Mouse (Mus musculus): ENCODE data around the gene Cbx4. TPM values are rescaled to one million over a fixed set of nuclear protein-coding genes. Genes with fewer than 3 reads are reported as not detected.

The Cbx4 gene
- total RNA-seq, 4 experiments from 2014 or later = 5.2 to 12.8 (median 8.4) TPM

DNA sequence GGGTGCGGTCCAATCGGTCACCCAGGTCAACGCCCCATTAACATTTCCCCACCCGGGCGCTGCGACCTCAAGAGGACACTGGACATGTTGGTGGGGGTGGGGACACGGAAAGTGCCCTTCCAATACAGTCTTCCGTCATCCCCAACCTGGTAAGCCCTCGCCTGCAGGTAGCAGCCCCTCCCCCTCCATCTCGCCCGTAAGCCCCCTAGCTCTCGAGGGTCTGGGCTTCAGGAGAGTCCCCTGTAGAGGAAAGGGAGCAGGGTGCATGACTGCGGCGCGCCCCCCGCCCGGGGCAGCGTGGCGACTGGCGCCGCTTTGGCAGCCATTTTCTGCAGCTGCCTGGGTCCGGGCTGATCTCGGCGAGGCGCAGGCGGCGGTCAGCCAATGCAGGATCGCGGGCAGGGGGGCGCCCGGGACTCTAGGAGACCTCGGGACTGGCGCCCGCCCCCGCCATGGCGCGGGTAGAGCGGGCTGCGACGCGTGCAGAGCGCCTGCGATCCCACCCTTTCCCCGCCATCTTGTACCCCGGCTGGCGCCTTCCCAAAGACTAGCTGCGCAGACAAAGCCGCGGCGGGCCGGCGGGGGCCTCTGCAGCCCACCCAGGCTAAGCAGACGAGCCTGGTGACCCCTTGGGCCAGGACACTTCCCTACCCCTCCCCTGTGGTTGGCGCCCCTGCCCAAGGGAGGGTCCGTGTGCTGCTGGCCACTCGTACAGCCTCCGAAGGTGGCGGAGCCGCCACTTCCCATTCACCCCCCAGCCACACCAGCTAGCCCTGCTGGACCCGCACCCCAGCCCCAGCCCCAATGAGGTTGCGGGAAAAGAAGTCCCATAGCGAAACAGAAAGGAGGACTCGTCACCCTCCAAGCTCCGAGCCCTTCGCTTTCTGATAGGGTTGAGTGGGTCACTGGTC, 29.5 kb downstream of the Cbx4 start:
- DNase-seq (ENCODE audit: low spot score) = no peak

DNA sequence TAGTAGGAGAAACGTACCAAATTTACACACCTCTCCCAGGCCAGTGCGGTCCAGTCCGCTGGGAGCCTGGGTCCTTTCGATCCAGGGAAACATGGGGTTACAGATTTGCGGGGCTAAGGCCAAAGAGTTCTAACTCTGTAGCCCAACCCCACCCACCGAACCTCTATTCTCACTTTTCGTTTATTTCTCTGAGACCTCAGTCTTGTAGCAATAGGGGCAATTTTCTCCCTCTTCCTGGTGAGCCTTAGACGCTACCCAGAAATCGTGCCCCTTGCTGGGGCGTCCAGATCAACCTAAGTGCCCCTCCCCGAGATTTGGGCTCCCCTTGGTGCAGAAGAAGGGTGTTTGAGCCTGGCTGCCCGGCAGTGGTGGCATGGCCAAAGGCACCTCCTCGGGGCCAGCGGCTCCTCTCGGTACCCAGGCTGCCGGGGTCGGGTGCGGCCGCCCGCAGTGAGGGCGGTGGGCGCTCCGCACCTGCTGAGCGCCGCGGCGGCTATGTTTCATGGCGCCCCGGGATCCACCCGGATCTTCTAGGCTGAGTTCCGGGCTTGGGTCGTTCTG, 30.4 kb downstream of the Cbx4 start:
- DNase-seq (ENCODE audit: low spot score) = no peak

DNA sequence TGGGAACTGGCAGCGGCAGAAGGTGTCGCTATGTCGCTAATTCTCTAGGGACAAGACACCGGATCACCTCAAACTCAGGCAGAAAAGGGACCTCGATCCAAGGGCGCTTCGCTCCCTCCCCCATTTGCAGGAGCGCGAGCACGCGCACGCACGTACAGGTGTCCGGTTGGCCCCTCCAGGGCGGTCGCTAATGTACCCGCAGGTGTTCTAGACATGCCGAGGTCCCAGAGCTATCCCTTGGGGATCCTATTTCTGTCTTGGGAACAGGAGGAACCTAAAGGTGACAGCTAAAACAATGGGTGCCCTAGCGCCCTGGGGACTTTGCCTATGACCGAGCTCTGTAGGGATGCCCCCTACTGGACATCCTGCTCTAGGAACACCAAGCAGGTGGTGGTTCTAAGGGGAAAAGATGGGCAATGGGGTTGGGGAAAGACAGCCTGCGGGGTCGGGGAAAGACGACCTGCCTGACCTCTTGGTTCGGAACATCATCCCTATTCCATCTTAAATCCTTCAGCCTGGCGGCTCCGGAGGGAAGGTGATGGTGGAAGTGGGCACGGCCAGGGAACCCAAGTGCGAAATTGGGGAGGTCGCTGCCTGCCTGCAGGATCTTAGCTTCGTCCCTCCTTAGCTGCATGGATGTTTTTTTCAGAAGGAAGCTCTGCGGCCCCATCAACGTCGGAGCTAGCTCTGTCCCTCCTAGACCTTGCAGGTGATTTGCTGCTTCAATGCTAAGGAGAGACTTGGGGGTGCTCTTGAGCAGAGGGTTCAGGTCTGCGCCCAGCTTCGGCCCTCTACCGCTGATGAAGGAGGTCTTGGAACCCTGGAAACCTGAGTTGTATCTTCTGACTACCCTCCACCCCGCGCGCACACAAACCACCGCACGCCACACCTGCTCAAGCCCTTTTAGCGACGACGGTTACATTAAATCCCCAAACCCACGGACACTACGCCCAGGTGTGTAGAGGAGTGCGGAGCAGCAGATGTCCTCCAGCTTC, 31.4 kb downstream of the Cbx4 start:
- no peak for DNase-seq (ENCODE audit: low spot score)

DNA sequence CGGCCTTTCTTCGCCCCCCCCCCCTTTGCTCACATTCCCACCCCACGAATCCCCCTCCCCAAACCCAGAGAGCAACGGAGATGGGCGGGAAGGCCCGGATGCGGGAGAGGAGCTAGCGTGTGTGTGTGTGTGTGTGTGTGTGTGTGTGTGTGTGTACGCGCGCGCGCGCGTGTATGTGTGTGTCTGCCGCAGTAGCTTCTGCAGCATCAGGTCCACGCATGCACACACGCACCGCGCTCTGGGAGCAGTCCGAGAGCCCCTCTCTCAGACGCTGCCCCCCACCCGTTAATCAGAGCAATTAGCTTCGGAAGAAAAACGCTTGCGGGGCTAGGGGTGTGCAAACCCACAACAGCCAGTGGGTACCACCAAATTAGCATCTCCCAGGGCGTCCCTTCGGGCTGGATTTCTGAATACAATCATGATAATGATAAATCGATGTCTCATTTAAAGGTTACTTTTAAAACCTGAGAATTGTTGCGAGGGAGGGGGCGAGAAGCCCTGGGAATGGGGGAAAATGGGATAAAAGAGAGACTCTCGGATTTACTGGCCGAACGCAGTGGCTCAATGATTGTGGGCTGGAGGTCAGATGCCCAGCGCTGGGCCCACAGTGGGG, 32.2 kb downstream of the Cbx4 start:
- DNase-seq (ENCODE audit: low spot score) = no peak

DNA sequence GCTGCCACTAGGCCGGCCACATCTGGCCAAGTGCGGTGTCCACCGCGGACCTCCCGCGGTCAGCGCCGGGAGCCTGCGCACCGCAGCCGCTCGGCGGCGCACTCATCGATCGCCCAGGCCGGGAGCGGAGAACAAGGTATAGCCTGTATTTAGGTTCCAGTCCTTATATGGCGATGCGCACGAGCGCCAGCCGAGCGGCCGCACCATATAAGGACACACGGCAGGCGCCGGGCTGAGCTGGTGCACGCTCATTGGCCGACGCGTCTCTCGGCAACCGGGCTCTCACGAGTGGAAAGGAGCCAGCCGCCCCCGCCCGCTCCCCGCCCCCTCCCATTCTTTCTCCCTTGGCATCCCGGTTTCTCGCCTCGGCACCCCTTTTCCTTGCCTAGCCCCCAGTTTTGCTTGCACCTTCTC, 32.8 kb downstream of the Cbx4 start:
- peak; percentile 65 for DNase-seq (ENCODE audit: low spot score)

DNA sequence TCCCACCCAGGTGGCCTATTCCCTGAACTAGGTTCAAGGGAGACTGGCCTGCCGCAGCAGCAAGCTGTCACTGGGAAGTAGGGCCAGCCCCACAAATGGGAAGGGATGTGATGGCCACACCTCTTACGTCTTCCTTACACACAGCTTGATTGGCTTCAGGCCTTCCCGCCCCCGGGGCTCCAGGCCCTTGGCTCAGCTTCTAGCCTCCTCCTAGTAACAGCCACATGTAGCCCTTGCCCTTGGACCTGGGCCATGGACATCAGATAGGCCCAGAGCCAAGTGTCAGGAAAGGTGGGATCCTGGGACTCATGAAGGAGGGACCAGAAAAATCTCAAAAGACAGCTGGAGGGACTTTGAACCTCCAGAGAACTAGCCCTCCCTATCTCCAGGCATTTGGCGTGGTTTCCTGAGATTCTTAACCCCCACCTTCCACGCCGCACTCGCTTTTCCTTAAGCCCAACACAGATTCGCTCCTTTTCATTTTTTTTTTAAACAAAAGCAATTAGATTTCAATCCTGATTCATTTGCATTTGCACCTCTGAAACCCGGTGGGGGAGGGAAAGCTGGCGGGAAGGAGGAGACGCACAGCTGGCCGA, 33.3 kb downstream of the Cbx4 start:
- DNase-seq (ENCODE audit: low spot score) = no peak

DNA sequence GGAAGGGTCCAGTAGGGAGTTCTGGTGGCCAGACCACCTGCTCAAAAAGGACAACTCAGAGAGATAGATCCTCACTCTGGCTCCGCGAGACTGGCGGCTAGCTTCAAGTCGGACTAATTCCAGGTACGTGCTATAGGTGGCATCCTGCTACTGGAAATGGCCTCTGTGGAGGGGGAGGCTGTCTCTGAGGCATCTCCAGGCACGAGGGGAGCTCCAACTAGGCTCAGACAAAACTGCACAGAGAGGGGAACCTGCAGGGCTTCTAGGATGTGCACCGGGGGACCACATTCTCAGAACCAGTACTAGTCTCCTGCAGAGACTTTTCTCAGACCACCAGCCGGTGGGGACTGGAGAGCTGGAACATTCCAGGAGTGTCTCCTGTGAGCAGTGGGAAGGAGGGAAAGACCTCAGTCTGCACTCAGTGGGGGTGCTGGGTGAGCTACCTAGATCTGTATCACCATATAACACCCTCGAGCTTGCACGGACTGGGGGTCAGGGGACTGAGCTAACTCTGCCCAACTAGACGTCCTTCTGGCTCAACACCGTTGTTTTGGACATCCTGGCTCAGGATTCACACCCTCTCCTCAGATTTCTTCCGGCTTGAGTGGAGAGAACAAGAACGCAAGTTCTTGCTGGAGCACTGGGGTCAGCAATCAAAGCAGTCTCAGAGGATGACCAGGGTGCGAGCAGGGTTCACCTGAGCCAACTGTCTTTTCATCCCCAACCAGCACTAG, 33.9 kb downstream of the Cbx4 start:
- DNase-seq (ENCODE audit: low spot score) = no peak

DNA sequence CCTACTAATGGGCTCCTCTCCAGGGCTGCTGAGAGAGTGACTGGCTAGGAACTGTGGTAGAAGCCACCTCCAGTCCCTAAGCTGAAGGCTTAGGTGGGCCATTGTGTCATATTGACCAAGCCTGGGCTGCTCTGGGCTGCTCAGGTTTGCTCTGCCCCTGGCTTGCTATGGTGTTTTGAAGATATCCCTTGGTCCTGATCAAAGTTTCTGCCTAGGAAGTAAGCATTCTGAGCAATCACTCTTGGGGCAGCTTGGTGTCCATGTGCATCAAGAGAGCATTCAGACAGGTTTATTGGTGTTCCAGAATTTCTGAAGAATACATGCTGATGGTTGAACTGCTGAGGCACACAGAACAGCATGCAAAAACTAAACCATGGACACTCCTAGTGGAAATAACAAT, 34.6 kb downstream of the Cbx4 start:
- DNase-seq (ENCODE audit: low spot score) = no peak

DNA sequence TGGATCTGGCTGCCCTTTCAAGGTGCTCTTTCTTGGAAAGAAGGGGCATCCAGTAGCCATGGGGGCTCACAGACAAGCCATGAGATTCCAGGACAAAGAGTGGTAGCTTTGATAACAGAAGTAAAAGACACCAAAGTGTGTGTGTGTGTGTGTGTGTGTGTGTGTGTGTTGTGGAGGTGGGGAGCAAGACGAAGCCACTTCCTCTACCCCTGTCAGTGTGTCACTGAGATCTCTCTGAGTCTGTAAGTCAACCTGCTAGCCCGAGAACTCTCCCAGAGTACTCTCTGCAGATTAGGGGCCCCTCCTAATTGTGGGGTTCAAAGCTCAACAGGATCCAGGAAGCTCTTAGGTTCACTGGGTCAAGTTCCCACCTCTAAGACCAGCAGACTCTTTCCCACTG, 35.7 kb downstream of the Cbx4 start:
- no peak for DNase-seq (ENCODE audit: low spot score)

DNA sequence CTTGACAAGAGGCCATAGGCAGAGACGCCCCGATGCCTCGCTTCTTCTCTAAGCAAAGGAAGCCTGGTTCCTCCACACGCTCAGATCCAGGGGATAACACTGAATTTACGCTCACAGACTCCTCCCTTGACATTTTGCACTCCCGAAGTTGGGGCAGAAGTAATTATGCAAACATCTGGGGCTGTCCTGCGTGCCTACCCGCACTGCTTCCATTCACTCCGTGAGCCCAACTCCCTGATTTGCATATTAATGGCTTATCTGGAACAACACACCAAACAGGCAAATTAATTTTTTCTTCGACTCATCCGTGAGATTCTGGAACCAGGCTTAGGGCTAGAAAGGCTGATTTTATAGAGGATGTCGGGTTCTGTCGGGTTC, 37.9 kb downstream of the Cbx4 start:
- DNase-seq (ENCODE audit: low spot score) = no peak

DNA sequence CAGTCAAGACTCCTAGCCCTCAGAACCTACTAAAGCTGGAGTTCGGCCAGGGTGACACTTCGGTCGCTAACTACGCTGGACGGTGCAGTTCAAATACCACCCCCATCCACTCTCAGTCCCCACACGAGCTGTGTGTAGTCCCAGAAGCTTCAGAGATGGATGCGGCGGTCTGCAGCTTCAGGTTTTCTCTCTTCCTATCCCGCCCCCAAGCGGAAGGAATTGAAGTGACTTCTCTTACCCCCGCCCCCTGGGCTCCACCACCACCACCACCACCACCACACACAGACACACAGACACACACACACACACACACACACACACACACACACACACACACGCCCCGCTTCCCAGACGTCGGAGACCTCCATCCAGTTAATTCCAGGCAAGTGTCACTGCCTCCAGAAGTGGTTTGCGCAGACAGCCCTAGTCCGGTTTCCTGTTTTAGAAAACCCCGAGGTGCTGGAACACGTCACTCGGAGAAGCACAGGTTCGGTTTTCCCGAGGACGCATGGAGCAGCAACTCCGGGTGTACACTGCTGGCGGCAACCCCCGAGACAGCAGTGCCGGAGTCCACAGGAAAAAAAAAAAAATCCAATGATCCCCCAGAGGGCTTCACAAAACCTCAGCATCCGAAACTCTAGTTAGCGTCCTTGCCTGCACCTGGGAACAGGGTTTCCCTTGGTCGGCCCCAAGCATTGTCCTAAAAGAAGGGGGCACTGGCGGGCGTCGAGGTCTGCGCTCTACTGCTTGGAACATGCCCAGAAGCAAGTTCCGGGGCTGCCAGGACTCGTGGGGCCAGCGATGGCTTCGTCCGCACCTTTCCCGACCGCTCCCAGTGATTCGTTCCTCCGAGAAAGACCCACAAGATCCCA, 38.5 kb downstream of the Cbx4 start:
- DNase-seq (ENCODE audit: low spot score) = no peak

DNA sequence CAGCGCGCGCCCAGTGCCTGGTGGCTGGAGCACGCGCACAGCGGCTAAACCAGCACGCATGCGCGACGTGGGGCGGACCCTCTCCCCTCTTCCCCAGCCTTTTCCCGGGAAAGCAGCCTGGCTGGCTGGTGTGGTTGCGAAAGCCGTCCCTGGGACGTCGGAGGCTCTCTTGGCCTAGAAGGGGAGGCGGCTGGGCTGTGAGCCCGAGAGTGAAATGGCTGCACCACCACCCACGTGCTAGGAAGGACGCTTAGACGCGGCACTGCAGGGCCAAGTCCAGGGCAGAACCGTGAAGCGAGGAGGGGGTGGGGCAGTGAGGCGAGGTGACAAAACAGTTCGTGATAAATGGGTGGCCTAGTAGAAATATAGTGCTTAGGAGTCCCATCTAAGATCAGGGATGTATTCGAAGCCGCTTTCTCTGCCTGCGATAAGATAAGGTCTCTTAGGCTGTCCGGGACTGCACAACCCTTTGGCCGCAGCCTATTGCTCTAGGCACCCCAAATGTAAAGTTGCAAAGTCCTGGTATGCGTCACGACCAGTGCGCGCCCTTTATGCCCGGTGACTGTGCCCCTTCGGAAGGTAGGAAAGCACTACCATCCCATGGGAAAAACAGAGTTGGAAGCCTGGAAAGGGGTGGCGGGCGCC, 39.3 kb downstream of the Cbx4 start:
- no peak for DNase-seq (ENCODE audit: low spot score)

DNA sequence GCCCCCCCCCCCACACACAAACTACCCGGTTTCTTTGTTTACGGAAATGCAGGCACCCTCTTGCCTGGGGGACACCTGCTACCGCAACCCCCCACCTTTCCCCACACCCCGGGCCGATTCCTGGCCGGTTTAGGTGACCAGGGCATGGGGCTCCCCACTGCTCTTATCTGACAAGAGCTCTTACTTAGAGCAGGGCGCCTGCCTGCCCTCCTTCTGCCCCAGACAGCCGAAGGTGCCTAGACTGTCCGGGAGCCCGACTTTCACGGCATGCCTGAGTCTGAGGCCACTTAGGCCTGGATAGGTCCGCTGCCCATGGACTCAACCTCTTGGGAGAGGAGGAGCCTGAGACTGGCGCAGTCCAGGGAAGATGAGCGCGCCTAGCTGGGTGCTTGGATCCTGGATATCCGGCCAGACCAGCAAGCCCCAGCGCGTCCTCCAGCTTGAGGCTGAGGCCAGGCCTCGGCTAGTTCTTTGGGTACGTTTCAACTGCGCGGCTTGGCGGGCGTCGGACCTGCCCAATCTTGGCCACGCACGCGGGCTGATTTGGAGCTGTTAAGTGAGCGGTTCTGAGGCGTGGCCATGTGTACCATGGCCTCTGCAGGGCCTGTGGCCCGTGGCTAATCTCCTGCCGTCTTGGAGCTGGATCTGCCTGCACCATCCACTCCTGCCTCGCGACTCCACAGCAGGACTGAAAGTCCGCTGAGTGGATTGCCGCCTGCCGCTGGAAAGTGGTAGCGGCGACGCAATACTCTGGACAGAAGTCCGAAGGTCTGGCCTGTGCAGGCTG, 41.3 kb downstream of the Cbx4 start:
- no peak for DNase-seq (ENCODE audit: low spot score)

DNA sequence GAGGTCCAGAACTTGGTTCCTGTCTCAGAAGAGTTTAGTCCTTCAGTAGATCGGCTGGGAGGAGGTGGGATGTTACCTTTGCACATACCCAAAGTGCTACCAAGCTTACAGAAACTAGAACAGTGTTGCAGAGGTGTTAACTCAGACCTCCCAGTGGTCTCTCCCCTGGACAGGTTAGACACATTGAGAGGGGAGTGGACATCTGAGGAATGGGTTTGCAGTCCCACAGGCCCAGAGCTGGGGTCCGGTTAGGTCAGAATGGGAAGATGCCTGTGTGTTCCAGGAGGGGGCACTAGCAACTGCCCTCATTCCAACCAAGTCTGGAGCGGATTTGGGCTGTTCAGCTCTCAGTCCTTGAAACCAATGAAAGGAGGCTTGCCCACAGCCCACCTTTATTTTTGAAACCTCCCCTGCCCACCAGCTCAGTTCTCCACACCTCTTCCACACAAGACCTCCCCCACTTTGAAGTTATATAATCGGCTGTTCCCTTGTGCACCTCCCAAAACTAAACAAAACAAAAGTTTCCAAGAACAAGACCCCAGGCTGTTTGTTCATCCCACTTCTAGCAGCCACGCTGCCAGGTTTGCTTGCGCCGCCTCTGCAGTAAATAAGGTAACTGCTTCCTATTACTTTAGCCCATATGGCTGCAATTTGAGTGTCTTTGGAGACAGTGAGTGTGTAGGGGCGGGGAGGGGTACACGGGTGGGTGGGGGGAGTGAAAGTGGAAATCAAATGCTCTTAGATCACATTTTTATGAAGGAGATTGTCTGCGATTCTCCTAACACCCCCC, 42.1 kb downstream of the Cbx4 start:
- no peak for DNase-seq (ENCODE audit: low spot score)

DNA sequence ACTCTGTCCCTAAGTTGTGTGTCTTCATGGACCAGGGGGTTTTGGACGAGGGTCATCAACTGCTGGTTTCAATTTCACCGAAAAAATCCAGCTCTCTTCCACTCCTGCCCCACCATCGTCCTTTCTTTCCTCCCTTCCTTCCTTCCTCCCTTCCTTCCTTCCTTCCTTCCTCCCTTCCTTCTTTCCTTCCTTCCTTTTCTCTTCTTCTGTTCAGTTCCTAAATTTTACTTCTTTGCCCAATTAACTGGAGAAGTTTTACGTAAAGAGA, 42.8 kb downstream of the Cbx4 start:
- no peak for DNase-seq (ENCODE audit: low spot score)

DNA sequence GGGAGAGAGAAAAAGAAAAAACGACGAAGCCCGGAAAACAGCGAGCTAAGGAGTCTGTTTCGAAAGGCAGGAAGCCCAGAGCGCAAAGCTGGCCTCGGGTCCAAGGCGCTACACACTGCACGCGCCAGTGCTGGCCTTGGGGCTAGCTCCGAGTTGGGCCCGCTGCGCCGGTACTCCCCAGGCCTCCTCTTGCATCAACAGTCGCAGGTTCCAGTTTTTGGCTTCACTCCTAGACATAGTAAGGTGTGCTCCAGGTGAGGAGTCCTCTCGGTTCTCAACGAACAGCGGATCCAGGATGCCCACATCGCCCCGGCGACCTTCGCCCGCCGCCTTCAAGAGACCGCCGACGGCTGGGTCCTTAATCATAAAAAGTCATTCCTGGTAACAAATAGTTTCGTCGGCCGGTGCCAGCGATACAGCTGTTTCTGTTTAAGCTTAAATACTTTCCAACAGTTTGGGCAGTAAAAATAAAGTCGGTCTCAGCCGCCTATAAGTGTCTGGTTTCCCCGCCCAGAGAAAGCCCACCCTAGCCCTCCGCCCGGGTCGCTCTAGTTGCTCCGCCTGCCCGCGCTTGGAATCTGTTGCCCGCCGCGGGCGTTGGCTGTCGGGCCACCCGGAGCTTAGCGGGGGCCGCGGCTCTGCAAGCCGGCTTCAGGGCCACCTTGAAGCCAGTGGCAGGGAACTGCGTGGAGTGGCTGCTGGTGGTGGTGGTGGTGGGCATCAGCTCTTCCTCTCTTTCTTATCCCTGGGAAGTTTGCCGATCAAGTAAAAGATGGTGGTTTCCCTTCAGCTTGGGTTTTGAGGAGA, 43.4 kb downstream of the Cbx4 start:
- no peak for DNase-seq (ENCODE audit: low spot score)

Measured in heart, adult 8-10 months (tissue).